Mouse (Mus musculus) CH12.LX (cell line): ENCODE measurements around the gene Ppp2r1a. TPM values are rescaled to one million over a fixed set of nuclear protein-coding genes. Genes with fewer than 3 reads are reported as not detected.

ENCODE experiments used
- DNase-seq: peaks from one replicate; pipeline ENCODE4 v3.0.0-alpha.2; 2013; ENCODE audit errors: extremely low read depth
- H3K27ac ChIP-seq: 2 replicates; pipeline ENCODE4 v1.5.1; 2012; ENCODE audit warnings: low read depth, mild to moderate bottlenecking, control low read depth, moderate library complexity; ENCODE audit not compliant: insufficient read depth
- H3K27me3 ChIP-seq: replicated peaks from 2 replicates; pipeline ENCODE3; 2012; ENCODE audit warnings: inconsistent platforms
- H3K36me3 ChIP-seq, 2 experiments: replicated peaks in 1 of 2; 2 replicates each; pipeline versions ENCODE3 to v1.6.1; 2012; ENCODE audit warnings: inconsistent platforms in 1 of 2, low read length in 1 of 2, mild to moderate bottlenecking in 1 of 2, mixed read lengths in 1 of 2, moderate library complexity in 1 of 2; ENCODE audit not compliant: control insufficient read depth in 1 of 2, insufficient read depth in 1 of 2
- H3K4me1 ChIP-seq, 2 experiments: 2 replicates each; pipeline ENCODE4 v1.6.1; 2012; ENCODE audit warnings: inconsistent platforms in 1 of 2, moderate library complexity in 1 of 2; ENCODE audit not compliant: insufficient read depth in 2 of 2, control insufficient read depth in 1 of 2
- H3K4me2 ChIP-seq: 2 replicates; pipeline ENCODE4 v1.6.1; 2012; ENCODE audit warnings: low read depth, mild to moderate bottlenecking, control low read depth; ENCODE audit not compliant: poor library complexity, insufficient read depth, severe bottlenecking
- H3K4me3 ChIP-seq, 3 experiments: fragments of 150-350 bp in 1 of 3; sonication (generic) in 1 of 3; replicated peaks in 1 of 3; 2 replicates each; pipeline versions ENCODE3 to v1.5.1; 2011 to 2012; ENCODE audit warnings: low read depth in 2 of 3, low read length in 2 of 3, mild to moderate bottlenecking in 2 of 3, moderate library complexity in 2 of 3, control low read depth in 1 of 3, improper control_type of control experiment in 1 of 3, inconsistent platforms in 1 of 3, mixed read lengths in 1 of 3; ENCODE audit not compliant: poor library complexity in 1 of 3
- H3K79me2 ChIP-seq: replicated peaks from 2 replicates; pipeline ENCODE4 v1.6.1; 2012; ENCODE audit warnings: mild to moderate bottlenecking, moderate library complexity; ENCODE audit not compliant: control insufficient read depth, poor library complexity, insufficient read depth, severe bottlenecking; ENCODE audit errors: extremely low read depth
- H3K9ac ChIP-seq: 2 replicates; pipeline ENCODE4 v1.6.1; 2012; ENCODE audit warnings: low read depth, mild to moderate bottlenecking, control low read depth, moderate library complexity; ENCODE audit not compliant: insufficient read depth
- H3K9me3 ChIP-seq: replicated peaks from 2 replicates; pipeline ENCODE3; 2012; ENCODE audit warnings: low read length, inconsistent platforms, mixed read lengths
- BHLHE40 ChIP-seq: IDR thresholded peaks from 2 replicates; pipeline ENCODE4 v1.6.1; 2011; ENCODE audit warnings: mild to moderate bottlenecking, low read depth, low read length, improper control_type of control experiment
- CHD1 ChIP-seq: IDR thresholded peaks from 2 replicates; pipeline ENCODE4 v1.6.1; 2012; ENCODE audit warnings: low read depth, low read length, improper control_type of control experiment, inconsistent platforms
- CHD2 ChIP-seq: IDR thresholded peaks from 2 replicates; pipeline ENCODE4 v1.6.1; 2011; ENCODE audit warnings: low read length, improper control_type of control experiment
- CTCF ChIP-seq, 2 experiments: IDR thresholded peaks in 1 of 2; conservative IDR thresholded peaks in 1 of 2; 2 replicates each; pipeline ENCODE4 v1.5.1; 2011 to 2012; ENCODE audit warnings: low read depth in 2 of 2, low read length in 2 of 2, improper control_type of control experiment in 1 of 2, inconsistent platforms in 1 of 2, mild to moderate bottlenecking in 1 of 2, moderate library complexity in 1 of 2
- HCFC1 ChIP-seq: IDR thresholded peaks from 2 replicates; pipeline ENCODE4 v1.6.1; 2012; ENCODE audit warnings: low read depth, mild to moderate bottlenecking, inconsistent platforms, low read length, improper control_type of control experiment
- IRF4 ChIP-seq: IDR thresholded peaks from 2 replicates; pipeline ENCODE4 v1.6.1; 2014; ENCODE audit warnings: low read depth, mild to moderate bottlenecking, inconsistent platforms, low read length, improper control_type of control experiment
- MAZ ChIP-seq: IDR thresholded peaks from 2 replicates; pipeline ENCODE4 v1.6.1; 2012; ENCODE audit warnings: low read depth, mild to moderate bottlenecking, inconsistent platforms, low read length, improper control_type of control experiment, moderate library complexity
- MEF2A ChIP-seq: IDR thresholded peaks from 2 replicates; pipeline ENCODE4 v1.6.1; 2014; ENCODE audit warnings: low read depth, mild to moderate bottlenecking, inconsistent platforms, low read length, improper control_type of control experiment, borderline replicate concordance
- MXI1 ChIP-seq: IDR thresholded peaks from 2 replicates; pipeline ENCODE4 v1.6.1; 2011; ENCODE audit warnings: mild to moderate bottlenecking, low read depth, low read length, improper control_type of control experiment
- MYC ChIP-seq: IDR thresholded peaks from 2 replicates; pipeline ENCODE4 v1.6.1; 2011; ENCODE audit warnings: low read depth, mild to moderate bottlenecking, improper control_type of control experiment, low read length
- NRF1 ChIP-seq: IDR thresholded peaks from 2 replicates; pipeline ENCODE4 v1.6.1; 2014; ENCODE audit warnings: low read depth, mild to moderate bottlenecking, inconsistent platforms, low read length, improper control_type of control experiment, moderate library complexity
- PAX5 ChIP-seq: IDR thresholded peaks from 2 replicates; pipeline ENCODE4 v1.6.1; 2012; ENCODE audit warnings: low read length, inconsistent platforms, mixed read lengths
- RAD21 ChIP-seq: IDR thresholded peaks from 2 replicates; pipeline ENCODE4 v1.6.1; 2011; ENCODE audit warnings: low read depth, mild to moderate bottlenecking, low read length, improper control_type of control experiment, moderate library complexity
- SIN3A ChIP-seq: IDR thresholded peaks from 2 replicates; pipeline ENCODE4 v1.6.1; 2012; ENCODE audit warnings: low read length, improper control_type of control experiment, inconsistent platforms
- SMC3 ChIP-seq: IDR thresholded peaks from 2 replicates; pipeline ENCODE4 v1.6.1; 2011; ENCODE audit warnings: low read depth, low read length, improper control_type of control experiment
- TBP ChIP-seq: conservative IDR thresholded peaks from 2 replicates; pipeline ENCODE4 v1.6.1; 2011; ENCODE audit warnings: low read depth, low read length, improper control_type of control experiment
- UBTF ChIP-seq: IDR thresholded peaks from 2 replicates; pipeline ENCODE4 v1.6.1; 2012; ENCODE audit warnings: low read depth, mild to moderate bottlenecking, inconsistent platforms, low read length, improper control_type of control experiment, moderate library complexity
- USF2 ChIP-seq: conservative IDR thresholded peaks from 2 replicates; pipeline ENCODE4 v1.6.1; 2011; ENCODE audit warnings: low read depth, low read length, improper control_type of control experiment
- ZC3H11A ChIP-seq: IDR thresholded peaks from 2 replicates; pipeline ENCODE4 v1.6.1; 2012; ENCODE audit warnings: low read depth, mild to moderate bottlenecking, inconsistent platforms, low read length, improper control_type of control experiment
- ZMIZ1 ChIP-seq: IDR thresholded peaks from 2 replicates; pipeline ENCODE4 v1.6.1; 2012; ENCODE audit warnings: low read depth, mild to moderate bottlenecking, inconsistent platforms, low read length, improper control_type of control experiment
- ZNF384 ChIP-seq: IDR thresholded peaks from 2 replicates; pipeline ENCODE4 v1.6.1; 2012; ENCODE audit warnings: low read depth, low read length, improper control_type of control experiment, inconsistent platforms
- dilution Hi-C: fragments of 300-500 bp; cut with MboI; formaldehyde crosslinking; loops from 2 replicates; pipeline ENCODE4 v1.14.3; 2020; ENCODE audit warnings: low sequenced_read_pairs; ENCODE audit not compliant: extremely low pct_unique_long_range_greater_than_20kb, extremely low pct_ligation_motif_present
- in situ Hi-C: fragments of 300-500 bp; cut with MboI; formaldehyde crosslinking; loops from 3 replicates; pipeline ENCODE4 v1.14.3; 2019; ENCODE audit warnings: low sequenced_read_pairs, low pct_ligation_motif_present, low pct_unique_long_range_greater_than_20kb, mixed read lengths
- polyA plus RNA-seq: library from polyadenylated mRNA; unstranded; fragments of >175 nt; gene quantifications from 2 replicates; pipeline ENCODE4 v1.2.1, GENCODE M21; 2012; ENCODE audit warnings: low read depth; ENCODE audit not compliant: insufficient read length
- total RNA-seq, 2 experiments: library from RNA; depleted of rRNA; stranded (reverse); fragments of 300-350 nt in 1 of 2; fragments of >200 nt in 1 of 2; gene quantifications; 2 replicates each; pipeline ENCODE4 v1.2.3; 2012 to 2014

Ppp2r1a gene
- total and polyA plus RNA-seq, 3 experiments = 164 to 264 (median 182) TPM

DNA sequence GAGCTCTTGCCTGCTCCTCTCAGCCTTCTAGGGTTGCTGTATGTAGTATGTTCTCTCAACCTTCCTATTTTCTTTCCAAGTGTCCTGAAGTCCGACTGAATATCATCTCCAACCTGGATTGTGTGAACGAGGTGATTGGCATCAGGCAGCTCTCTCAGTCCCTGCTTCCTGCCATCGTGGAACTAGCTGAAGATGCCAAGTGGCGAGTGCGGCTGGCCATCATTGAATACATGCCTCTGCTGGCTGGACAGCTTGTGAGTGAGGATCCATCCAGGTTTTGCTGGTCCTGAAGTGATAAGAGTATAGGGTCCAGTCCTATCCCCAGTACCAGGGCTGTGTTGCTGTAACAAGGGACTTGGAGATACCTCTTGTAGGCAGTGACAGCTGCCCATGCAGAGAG lies 15.3 kb downstream of the Ppp2r1a start:
- Histone ChIP-seq H3K4me1 (no peaks in the 10 kb centered on the region), H3K79me2 (no peaks in the 10 kb centered on the region), H3K9me3 (no peaks in the 10 kb centered on the region), H3K9ac (no peak overlapping the region), H3K27me3 (no peaks in the 10 kb centered on the region), H3K4me3 (no peak overlapping the region), H3K4me2 (no peak overlapping the region), H3K27ac (no peak overlapping the region), H3K36me3 (peaks cover 86 to 100% of the 10 kb centered on the region in 2 experiments)
- dilution Hi-C loops (no loop called here), in situ Hi-C loops (loop anchor here (25.0 kb wide), 1 partner anchor 152 kb away; no protein-coding TSS in a partner anchor)
- DNase-seq = no peak
- no peak for TF ChIP-seq ZC3H11A
- TF ChIP-seq ZMIZ1 = no peak
- no peak for TF ChIP-seq CHD1
- TF ChIP-seq MAZ = no peak
- TF ChIP-seq CHD2 = no peak
- TF ChIP-seq IRF4 = no peak
- no peak for TF ChIP-seq NRF1
- no peak for TF ChIP-seq USF2
- TF ChIP-seq MXI1 = no peak
- no peak for TF ChIP-seq UBTF
- no peak for TF ChIP-seq BHLHE40
- TF ChIP-seq MEF2A = no peak
- no peak for TF ChIP-seq PAX5
- TF ChIP-seq SMC3 = no peak
- no peak for TF ChIP-seq TBP
- no peak for TF ChIP-seq CTCF (conservative IDR thresholded peaks at IDR 0.05 in 1 of 2, IDR thresholded peaks at IDR 0.05 in 1 of 2; ENCODE audit: low read depth in 2 of 2, low read length in 2 of 2)
- TF ChIP-seq SIN3A = no peak
- no peak for TF ChIP-seq ZNF384
- no peak for TF ChIP-seq MYC

- Histone ChIP-seq H3K27me3 (no peaks in the 10 kb centered on the region), H3K9ac (no peak overlapping the region), H3K27ac (no peak overlapping the region), H3K4me3 (no peak overlapping the region), H3K4me1 (no peaks in the 10 kb centered on the region), H3K9me3 (no peaks in the 10 kb centered on the region), H3K36me3 (peaks cover 64 to 89% of the 10 kb centered on the region in 2 experiments), H3K4me2 (no peak overlapping the region), H3K79me2 (no peaks in the 10 kb centered on the region)
- TF ChIP-seq RAD21 (no peak), HCFC1 (no peak), ZMIZ1 (no peak), NRF1 (no peak), TBP (no peak)
- in situ Hi-C loops = loop anchor here (25.0 kb wide), 1 partner anchor 147 kb away; no protein-coding TSS in a partner anchor
- DNase-seq = no peak
- dilution Hi-C loops = no loop called here
Measured at GRCm38 (mm10) chr17:20965421-20965820, 20.3 kb downstream of the Ppp2r1a start.
